Mouse (Mus musculus): Measurements from ENCODE around the gene Ralgapa1. TPM values are rescaled to one million over a fixed set of nuclear protein-coding genes. Genes with fewer than 3 reads are reported as not detected.
"Not testable (repeated sequence)": the region's sequence is repeated elsewhere in the genome, so short reads cannot be mapped to it uniquely, and the experiment has no call there.

Ralgapa1 gene
- polyA plus RNA-seq, 1 experiment from 2014 or later = 25.3 TPM

DNA sequence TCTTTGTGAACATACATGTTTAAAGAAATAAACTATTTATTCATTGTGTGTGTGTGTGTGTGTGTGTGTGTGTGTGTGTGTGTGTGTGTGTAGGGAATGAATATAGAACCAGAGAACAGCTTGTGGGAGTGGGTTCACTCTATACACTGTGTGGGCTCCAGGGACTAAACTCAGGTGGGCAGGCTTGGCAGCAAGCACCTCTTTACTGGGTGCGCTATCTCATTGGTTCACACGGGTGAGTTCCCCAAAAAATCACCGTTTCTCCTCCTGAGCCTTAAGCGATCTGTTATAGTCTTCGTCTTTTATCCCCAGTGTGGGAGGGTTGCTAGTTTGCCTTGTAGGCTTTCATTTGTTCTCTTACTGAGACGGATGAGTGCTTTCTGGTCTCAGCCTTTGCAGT is 263.1 kb downstream of the Ralgapa1 start:
- Histone ChIP-seq H3K4me1 (peaks cover 8% of the 10 kb centered on the region; the same call in 1 of the 2 replicates), H3K36me3 (replicated peaks) (no peaks in the 10 kb centered on the region), H3K4me2 (no peak overlapping the region), H3K9ac (no peak overlapping the region), H3K4me3 (replicated peaks) (no peak overlapping the region), H3K27ac (no peak overlapping the region), H3K9me3 (no peaks in the 10 kb centered on the region), H3K27me3 (no peaks in the 10 kb centered on the region)
- ATAC-seq (ENCODE audit: low FRiP score) = no peak
- WGBS = 70% methylated on average over 6 of the region's 6 CpGs

DNA sequence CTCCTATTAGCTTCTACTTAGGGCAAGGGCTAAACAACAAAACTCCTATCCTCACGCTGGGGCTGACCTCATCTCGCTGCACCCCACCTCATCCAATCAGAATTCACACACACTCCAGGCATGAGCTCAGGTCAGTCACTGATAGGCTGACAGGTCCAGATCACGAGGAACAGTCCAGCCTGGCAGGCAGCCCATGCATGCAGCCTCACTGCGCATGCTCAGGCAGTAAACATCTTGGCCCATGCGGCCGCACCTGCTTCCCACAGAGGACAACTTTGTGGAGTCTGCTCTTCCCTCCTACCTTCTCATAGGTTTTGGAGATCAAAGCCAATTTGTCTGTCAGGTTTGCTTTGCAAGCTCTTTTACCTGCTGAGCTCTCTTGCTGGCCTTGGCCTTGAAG is 266.1 kb downstream of the Ralgapa1 start:
- 88% methylated on average over 6 of the region's 6 CpGs for WGBS
- not testable (repeated sequence) for H3K9ac ChIP-seq; H3K4me2 ChIP-seq; H3K4me1 ChIP-seq; H3K27me3 ChIP-seq; H3K4me3 ChIP-seq (replicated peaks); H3K36me3 ChIP-seq (replicated peaks); H3K9me3 ChIP-seq; H3K27ac ChIP-seq; ATAC-seq (ENCODE audit: low FRiP score)

Small RNAs within 50 kb of the gene (microRNA-seq; reads per million reads assigned to microRNA genes)
- gene Gm23394 = 1.5 reads per million

Other genes starting within 250 kb of the Ralgapa1 start
- gene Insm2, start 221.7 kb downstream of the Ralgapa1 start, polyA plus RNA-seq (2016; fragmentation: Nextera tagmentation; extraction: Ambion mirVana) = 2.1 and 2.3 TPM in 2 replicates
- gene Brms1l, start 15.2 kb upstream of the Ralgapa1 start, polyA plus RNA-seq (2016; fragmentation: Nextera tagmentation; extraction: Ambion mirVana) = 45.0 and 47.2 TPM in 2 replicates

Data from forebrain, embryonic 12.5 days (tissue).